Mouse (Mus musculus): ENCODE results near the gene Ugt1a8.

The Ugt1a8 gene

DNA sequence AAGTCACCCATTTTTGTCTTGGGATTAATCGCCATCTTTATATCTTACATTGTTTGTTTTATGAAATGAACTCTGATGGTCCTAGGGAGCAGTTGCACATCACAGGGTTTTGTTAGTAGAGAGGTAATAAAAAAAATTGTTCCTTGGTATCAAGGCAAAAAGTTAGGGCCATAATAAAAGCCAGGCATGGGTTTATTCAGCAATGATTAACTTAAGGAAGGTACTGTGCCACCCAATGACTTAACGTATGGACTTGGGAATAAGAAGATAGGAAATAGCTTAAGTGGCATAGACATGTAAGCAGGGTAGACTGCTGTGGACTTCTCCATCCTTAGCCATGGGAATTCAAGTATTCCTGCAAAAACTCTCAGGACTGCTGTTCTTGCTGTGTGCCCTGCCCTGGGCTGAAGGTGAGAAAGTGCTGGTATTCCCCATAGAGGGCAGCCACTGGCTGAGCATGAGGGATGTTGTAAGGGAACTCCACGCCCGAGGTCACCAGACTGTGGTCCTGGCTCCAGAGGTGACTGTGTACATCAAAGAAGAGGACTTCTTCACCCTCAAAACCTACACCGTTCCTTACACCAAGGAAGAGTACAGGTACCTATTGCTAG lies 98.8 kb downstream of the Ugt1a8 start:
- no peak for DNase-seq (ENCODE audit: low spot score)

DNA sequence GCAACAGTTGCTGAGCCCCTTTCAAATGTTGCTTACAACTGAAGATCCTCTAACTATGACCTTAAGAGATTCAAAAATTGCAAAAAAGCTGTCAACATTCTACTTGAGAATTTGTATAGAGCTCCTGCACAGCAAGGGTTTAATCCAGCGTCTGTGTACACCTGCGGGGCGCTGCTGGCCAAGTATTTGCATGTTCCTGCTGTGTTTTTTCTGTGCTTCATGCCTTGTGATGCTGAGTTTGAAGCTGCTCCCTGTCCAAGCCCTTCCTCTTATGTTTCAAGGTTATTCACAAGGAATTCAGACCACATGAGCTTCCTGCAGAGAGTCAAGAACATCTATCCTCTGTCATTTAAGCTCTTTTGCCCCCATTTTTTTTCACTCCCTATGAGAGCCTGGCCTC lies 104.5 kb downstream of the Ugt1a8 start:
- no peak for DNase-seq (ENCODE audit: low spot score)

DNA sequence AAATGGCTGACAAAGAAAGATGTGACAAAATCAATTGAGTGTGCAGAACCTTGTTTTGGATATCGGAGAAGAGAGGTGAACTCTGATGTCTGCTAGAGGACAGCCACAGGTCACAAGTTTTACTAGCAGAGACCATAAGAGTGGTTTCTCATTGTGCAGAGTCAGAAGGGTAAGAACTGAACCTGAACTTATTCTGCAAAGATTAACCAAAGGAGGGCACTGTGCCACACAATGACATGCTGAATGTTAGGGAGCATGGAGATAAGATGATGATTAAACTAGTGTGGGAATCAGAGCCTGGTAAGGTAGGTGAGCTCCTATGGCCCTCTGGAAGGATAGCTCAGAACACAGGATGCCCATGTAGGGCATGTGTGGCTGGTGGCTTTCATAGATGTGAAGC lies 108.1 kb downstream of the Ugt1a8 start:
- DNase-seq (ENCODE audit: low spot score), result no peak

DNA sequence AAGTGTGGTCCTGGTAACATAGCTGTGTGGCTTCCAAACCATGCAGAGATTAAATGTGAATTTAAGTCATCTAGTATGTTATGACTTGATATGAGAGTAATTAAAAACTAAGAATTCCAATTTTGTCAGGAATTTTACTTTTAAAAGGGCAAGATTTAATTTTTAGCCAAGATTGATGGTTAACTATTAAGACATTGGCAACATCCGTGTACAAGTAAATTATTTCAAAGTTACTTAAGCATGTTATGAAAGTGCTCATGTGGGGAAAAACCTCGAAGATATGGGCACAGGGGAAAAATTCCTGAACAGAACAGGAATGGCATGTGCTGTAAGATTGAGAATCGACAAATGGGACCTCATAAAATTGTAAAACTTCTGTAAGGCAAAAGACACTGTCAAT lies 109.8 kb downstream of the Ugt1a8 start:
- no peak for DNase-seq (ENCODE audit: low spot score)

DNA sequence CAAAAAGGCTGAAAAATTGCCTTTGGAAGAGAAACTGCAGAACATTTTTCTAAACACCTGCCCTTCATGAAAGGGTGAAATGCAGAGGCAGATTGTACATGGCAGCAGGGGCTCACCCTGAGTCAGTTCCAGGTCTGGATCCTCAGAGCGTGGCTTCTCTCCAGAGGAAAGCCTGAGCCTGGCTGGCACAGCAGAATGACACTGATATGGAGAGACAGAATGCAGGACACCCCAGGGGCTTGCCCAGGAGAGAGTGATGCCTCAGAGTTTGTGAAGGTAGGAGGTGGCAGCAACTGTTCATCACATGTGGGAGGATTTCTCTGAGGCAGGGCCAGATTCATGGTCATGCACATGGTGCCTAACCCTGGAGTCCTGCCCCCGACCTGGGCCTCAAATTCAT lies 112.4 kb downstream of the Ugt1a8 start:
- no peak for DNase-seq (ENCODE audit: low spot score)

DNA sequence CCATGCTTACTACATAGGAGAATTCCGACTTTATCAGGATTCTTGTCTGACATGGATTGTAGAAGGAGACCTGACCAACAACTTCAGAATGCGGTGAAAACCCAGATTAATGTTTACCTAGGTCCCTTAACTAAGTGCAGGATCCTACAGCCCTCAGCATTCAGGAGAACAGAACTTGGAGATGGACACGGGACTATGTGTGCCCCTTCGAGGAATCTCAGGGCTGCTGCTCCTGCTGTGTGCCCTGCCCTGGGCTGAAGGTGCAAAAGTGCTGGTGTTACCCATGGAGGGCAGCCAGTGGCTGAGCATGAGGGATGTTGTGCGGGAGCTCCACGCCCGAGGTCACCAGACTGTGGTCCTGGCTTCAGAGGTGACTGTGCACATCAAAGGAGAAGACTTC lies 112.8 kb downstream of the Ugt1a8 start, which contains the start of gene Ugt1a2:
TSS of gene Ugt1a2 (plus strand) at position 146 of the 400 bp plus-strand sequence.
- no peak for DNase-seq (ENCODE audit: low spot score)

DNA sequence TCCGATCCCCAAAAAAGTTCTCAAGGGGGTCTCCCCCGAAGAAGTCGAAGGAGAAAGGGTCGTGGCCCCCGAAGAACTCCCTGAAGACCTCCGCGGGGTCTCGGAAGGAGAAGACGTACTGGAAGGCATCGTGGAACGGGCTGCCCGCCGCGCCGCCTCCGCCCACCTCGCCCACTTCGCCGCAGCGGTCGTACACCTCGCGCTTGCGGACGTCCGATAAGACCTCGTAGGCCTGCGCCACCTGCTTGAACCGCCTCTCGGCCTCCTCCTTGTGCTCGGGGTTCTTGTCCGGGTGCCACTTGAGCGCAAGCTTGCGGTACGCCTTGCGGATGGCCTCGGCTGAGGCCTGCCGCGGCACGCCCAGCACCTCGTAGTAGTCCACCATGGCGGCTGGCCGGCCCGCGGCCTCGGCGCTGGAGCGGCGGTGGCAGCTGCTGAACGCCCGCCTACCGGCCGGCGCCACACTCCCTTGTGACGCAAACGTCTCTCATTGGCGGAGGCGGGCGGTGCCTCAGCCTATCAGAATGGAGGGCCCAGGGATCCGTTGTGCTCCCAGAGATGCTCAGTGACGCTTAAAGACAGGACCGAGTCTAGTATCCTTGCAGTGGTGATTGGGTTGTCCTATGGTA lies 117.8 kb downstream of the Ugt1a8 start, which contains the start of gene Dnajb3:
TSS of gene Dnajb3 (minus strand) at position 489 of the 629 bp plus-strand sequence.
- peak; percentile 72 for DNase-seq (ENCODE audit: low spot score)

DNA sequence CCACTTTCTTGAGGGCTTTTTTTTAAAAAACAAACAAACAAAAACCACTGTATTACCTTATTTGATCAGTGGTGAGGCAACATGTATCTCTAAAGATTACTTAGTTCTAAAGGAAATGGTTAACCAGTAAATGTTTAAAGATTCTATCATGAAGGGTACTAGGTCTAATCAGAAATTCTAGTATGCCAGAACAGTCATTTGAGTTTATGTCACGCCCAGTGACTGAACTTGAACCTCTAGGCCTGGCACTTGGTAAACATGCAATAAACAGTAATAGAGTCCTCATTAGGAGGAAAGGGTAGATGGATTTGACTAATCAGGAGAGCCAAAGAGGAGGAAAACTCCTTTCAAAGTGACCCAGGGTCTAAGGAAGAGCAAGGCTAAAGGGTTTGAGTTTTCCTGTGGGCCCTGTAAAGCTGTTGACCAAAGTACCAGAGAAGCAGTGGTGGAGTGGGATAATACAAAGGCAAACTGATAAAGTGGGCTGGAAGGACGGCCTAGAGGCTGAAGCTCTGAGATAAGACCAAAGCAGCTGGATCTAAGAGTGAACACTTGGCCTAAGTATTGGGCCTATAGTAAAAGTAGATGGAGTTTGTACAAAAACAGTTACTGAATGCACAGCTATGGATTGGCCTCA lies 119.3 kb downstream of the Ugt1a8 start:
- no peak for DNase-seq (ENCODE audit: low spot score)

DNA sequence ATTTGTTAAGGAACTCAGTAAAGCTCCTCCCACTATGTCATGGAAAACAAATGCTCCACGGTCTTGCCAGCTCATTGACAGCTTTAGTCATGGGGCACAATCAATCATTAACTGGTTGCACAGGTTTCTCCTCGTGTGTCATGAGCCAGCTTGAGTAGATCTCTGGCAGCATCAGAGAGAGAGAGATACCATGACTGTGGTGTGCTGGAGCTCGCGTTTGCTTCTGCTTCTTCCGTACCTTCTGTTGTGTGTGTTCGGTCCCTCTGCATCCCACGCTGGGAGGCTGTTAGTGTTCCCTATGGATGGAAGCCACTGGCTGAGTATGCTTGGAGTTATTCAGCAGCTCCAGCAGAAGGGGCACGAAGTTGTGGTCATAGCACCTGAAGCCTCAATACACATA lies 124.2 kb downstream of the Ugt1a8 start, which contains the start of gene Ugt1a1:
TSS of gene Ugt1a1 (plus strand) at position 148 of the 400 bp plus-strand sequence.
- no peak for DNase-seq (ENCODE audit: low spot score)

DNA sequence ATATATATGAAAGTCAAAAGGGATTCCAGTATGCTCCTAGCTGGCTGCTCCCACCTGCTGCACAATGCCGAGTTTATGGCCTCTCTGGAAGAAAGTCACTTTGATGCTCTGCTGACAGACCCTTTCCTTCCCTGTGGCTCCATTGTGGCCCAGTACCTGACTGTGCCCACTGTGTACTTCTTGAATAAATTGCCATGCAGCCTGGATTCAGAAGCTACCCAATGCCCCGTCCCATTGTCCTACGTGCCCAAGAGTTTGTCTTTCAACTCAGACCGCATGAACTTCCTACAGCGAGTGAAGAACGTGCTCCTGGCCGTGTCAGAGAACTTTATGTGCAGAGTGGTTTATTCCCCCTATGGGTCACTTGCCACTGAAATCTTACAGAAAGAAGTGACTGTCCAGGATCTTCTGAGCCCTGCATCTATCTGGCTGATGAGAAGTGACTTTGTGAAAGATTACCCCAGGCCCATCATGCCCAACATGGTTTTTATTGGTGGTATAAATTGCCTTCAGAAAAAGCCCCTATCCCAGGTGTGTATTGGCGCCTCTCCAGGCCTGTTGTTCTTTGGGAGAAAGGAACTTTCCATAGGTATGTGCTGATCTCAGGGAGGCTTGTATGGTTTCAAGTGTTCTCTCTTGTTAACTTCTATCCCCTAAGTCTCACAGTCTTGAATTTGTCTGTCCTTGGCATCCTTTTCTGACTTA lies 124.9 kb downstream of the Ugt1a8 start:
- DNase-seq (ENCODE audit: low spot score), result no peak

DNA sequence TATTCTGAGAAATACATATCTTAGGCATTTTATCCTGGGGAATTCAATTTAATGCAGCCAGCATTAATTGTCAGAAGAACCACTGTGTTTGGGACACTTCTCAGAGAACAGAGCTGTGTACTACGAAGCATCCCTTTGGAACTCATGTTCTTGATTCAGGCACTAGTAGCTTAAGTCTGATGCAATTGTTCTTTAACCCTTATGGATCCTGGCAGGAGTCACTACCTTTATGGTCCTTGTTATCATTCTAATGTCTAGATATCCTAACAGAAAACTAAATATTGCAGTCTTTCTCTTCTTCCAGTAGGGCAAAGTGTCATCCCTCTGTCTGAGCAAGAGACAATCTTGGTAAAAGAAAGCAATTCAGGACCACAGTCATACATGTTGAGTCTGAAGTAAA lies 125.4 kb downstream of the Ugt1a8 start:
- DNase-seq (ENCODE audit: low spot score), result no peak

DNA sequence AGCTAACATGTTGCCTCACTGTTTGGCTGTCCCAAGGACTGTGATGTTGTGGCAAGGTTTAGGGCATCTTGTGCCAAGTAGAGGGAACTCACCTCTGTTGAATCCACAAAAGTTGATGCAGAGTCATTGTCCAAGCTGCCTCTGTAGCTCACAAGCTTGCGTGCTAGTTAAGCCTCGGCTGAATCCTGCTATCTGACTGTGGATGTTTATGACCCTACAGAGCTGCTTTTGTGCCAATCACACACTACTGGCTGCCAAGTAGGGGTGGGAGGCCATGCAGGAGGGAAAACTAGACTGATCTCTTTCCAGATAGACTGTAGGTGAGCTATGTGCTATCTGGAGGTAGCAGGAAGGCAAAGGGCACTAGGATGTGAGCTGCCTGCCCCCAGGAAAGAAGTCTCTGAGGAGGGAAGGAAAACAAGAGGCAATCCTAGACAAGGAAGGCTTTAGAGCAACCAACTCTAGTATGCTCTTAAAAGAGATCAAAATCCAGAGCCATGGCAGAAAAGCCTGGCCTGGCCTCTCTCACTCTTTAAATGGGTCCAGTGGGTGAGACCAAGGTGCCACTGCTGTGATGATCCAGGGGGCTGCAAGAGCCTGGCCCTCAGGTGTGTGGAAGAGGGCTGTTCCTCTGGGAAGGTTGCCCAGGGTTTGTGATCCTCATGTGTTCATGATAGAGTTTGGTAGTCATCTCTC lies 126.3 kb downstream of the Ugt1a8 start:
- no peak for DNase-seq (ENCODE audit: low spot score)

DNA sequence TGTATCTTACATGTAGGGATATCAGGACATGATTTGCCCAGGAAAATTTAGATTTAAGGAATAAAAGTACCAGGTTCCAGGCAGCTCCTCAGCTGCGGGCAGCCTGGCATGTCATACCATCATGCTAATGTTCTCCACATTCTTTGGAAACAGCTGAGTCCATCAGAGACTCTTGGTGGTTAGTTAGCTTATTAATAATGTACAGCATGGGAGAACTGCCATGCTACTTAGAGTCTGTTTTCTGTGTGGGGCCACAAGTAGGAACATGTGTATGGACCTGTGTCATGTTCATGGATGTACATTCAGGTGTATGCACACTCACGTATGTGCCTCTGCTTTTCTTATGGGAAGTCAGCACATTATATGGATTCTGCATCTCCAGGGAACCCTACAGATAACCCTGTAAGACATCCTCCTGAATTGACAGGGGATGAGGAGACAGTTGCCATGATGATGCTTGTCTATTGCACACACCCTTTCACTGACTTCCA lies 126.9 kb downstream of the Ugt1a8 start:
- no peak for DNase-seq (ENCODE audit: low spot score)

DNA sequence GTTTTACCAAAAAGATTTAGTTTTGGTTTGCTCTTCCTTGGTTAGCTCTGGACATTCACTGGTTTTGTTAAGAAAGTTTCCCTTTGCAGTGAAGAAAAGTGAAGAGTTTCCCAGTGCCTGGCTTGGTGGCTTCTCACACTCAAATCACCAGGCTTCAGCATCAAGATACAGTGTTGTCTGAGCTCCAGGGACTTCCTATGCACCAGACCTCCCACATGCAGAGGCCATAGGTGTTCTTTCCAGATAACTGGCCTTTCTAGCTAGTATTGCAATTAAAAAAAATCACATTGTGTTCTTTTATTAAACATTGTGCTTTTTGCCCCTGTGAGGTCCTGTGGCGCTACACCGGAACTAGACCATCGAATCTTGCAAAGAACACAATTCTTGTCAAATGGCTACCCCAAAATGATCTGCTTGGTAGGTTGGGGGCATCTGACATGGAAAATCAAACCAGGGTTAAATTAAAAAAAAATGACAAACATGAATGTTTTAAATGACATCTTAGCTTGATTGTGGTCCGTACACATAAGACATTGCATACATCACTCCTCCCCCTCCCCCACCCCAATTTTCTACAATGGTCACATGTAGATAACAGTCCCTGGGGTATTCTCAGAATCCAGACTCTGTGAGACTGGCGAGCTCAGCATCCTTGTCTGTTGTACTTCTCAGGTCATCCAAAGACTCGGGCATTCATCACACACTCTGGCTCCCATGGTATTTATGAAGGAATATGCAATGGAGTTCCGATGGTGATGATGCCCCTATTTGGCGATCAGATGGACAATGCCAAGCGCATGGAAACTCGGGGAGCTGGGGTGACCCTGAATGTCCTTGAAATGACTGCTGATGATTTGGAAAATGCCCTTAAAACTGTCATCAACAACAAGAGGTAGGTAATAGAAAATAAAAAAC lies 128.1 kb downstream of the Ugt1a8 start:
- no peak for DNase-seq (ENCODE audit: low spot score)

DNA sequence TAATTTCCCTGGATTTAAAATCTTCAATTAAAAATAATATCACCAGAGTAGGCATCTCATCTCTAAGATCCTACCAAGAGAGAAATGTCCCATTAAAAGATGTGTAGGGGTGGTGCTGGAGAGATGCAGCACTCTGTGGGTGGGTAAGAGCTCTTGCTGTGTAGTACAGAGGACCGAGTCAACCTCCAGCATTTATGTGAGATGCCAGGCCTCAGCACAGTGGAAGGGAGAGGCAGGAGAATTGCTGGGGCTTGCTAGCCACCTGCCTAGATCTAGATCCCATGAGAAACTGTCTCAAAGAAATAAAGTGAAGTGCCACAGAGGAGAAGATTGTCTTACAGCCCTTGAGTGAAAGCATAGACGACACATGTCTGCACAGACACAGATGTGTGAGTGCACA lies 128.9 kb downstream of the Ugt1a8 start:
- no peak for DNase-seq (ENCODE audit: low spot score)

DNA sequence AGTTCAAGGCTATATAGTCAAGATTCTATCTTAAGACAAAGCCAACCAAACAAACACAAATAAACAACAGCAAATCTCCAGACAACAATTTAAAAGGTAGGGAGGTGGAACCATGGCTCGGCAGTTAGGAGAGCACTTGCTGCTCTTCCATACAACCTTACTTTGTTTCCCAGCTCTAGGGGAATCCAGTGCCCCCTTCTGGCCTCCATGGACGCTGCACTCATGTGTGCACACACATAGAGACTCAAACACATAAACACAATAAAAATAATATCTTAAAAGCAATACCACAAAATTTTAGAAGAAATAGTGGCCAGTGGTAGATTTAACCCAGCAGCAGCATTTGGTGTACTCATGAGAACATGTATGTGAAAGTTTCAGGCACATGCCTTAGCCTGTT lies 129.5 kb downstream of the Ugt1a8 start:
- DNase-seq (ENCODE audit: low spot score), result no peak

DNA sequence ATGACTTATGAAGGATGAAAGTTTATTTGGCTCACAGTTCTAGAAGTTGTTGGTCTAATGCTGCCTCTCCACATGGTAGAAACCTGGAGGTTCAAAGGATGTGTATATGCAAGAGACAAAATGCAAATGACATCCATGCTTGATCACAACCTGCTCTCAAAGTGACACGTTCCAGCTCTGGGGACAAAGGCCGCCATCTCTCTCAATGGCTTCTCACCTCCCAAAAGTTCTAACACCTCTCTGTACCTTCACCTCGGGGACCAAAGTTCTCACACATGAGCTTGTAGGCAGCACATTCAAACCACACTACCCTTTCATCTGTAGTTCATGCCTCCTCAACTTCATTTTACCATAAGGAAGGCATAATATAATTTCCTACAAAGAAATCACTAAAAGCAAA lies 130.0 kb downstream of the Ugt1a8 start:
- DNase-seq (ENCODE audit: low spot score), result no peak

DNA sequence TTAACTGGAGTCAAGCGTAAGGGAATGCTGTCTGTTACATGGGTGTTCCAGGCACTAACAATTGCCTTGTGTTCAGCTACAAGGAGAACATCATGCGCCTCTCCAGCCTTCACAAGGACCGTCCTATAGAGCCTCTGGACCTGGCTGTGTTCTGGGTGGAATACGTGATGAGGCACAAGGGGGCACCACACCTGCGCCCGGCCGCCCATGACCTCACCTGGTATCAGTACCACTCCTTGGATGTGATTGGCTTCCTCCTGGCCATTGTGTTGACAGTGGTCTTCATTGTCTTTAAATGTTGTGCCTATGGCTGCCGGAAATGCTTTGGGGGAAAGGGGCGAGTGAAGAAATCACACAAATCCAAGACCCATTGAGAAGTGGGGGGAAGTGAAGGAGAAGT lies 130.4 kb downstream of the Ugt1a8 start:
- no peak for DNase-seq (ENCODE audit: low spot score)

DNA sequence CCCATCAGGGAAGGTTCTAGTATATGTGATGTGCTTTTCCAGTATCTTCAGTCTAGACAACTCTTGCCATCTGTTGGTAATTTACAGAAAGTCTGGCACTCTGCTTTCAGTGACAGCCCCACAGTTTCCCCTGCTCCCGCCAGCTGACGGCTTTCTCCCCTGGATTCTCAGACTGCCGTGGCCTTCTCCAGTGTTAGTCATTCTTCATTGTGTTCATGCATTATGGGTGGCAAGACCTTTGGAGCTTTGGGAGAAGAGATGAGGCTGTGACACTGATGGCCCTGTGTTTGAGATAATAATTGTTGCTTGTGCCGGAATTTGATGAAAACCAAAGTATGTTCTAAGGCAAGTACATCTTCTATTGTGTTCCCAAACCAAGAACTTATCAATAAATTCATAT lies 131.0 kb downstream of the Ugt1a8 start:
- DNase-seq (ENCODE audit: low spot score), result no peak

DNA sequence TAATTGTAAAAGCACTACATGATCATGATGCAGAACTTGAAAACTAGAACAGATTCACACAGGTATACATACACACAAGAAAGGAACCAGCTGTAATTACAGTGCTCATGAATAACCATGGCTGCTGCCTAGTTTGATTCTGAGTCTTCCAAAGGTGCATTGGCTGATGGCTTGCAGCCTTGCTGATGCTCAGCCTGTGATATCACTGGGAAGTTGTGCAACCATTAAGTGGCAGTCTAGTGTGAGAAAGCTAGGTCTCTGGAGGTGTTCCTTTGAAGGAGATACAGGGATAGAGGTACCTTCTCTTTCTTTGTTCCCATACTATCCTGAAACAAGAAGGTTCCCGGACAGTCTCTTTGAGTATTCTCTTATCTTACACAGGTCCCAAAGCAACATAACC lies 131.4 kb downstream of the Ugt1a8 start:
- no peak for DNase-seq (ENCODE audit: low spot score)

DNA sequence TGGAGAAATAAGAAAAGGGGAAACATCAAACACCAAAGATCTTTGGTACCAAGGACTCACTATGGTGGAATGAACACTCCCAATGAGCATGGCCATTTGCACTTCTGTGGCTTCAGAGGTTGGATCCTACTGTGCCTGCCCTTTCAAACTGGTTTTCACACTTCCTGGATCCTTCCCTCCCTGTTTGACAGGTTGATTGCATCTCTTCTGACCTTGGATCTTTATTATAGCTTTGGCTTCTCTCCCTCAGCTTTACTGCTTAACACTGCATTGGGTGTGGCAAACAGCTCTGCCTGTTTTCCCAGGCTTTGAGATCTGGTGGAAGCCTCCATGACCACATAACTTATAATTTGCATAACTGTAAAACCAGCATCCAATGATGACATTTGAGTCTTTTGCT lies 132.7 kb downstream of the Ugt1a8 start:
- DNase-seq (ENCODE audit: low spot score), result no peak

Data from left cerebral cortex, adult 11 months (tissue).